Mouse (Mus musculus) kidney, adult 2 months (tissue): ENCODE measurements at regions not wholly inside any gene's neighbourhood (a gene's known extent, or its start where the extent isn't known, plus 50 kb on each side); places are given as distances from the start of the nearest gene placed in this dataset.

Experiments
- DNase-seq: peaks from one replicate; pipeline ENCODE4 v3.0.0; 2021
- H3K27ac ChIP-seq: fragments of 200-500 bp; 2 replicates; pipeline ENCODE4 v1.5.1; 2012; ENCODE audit warnings: low read depth, low read length, control low read depth, inconsistent platforms; ENCODE audit not compliant: insufficient read depth
- H3K27me3 ChIP-seq: fragments of 200-500 bp; replicated peaks from 2 replicates; pipeline ENCODE4 v1.6.1; 2012; ENCODE audit warnings: mild to moderate bottlenecking, moderate library complexity, low read length, inconsistent platforms; ENCODE audit not compliant: control insufficient read depth, insufficient read depth
- H3K36me3 ChIP-seq: fragments of 200-500 bp; 2 replicates; pipeline ENCODE4 v1.6.1; 2012; ENCODE audit warnings: mild to moderate bottlenecking, moderate library complexity, low read length, inconsistent platforms; ENCODE audit not compliant: control insufficient read depth, insufficient read depth
- H3K4me1 ChIP-seq: fragments of 200-500 bp; 2 replicates; pipeline ENCODE4 v1.6.1; 2011; ENCODE audit warnings: low read length; ENCODE audit not compliant: control insufficient read depth, insufficient read depth
- H3K4me3 ChIP-seq: fragments of 200-500 bp; 2 replicates; pipeline ENCODE4 v1.5.1; 2011; ENCODE audit warnings: mild to moderate bottlenecking, low read depth, low read length, control low read depth; ENCODE audit not compliant: insufficient read depth
- CTCF ChIP-seq: fragments of 200-500 bp; conservative IDR thresholded peaks from 2 replicates; pipeline ENCODE4 v1.5.1; 2011; ENCODE audit warnings: low read depth, mild to moderate bottlenecking, control low read depth, low read length, moderate library complexity, mixed read lengths; ENCODE audit not compliant: insufficient read depth, insufficient read length
- POLR2A ChIP-seq: fragments of 200-500 bp; IDR thresholded peaks from one replicate; pipeline ENCODE4 v1.6.1; 2011; ENCODE audit warnings: low read depth, low read length, control low read depth
- WGBS: fragments of 180-500 bp; shearing (Covaris S2); methylation state at CpG from one replicate; pipeline ENCODE4 v1.1.7; 2018; 5-methylcytosine and 5-hydroxymethylcytosine counted together

GRCm38 (mm10) chr14:86243662-86244061 is 897.4 kb downstream of the Diaph3 start:
- H3K36me3 ChIP-seq, result no peaks in the 10 kb centered on the region
- DNase-seq, result no peak
- H3K27ac ChIP-seq, result no peak overlapping the region
- H3K4me3 ChIP-seq, result no peak overlapping the region
- no peaks in the 10 kb centered on the region; the same call in 1 of the 2 replicates for H3K27me3 ChIP-seq
- TF ChIP-seq POLR2A, result no peak
- TF ChIP-seq CTCF, result no peak
- WGBS, result 97% methylated on average over 1 of the region's 1 CpGs
- H3K4me1 ChIP-seq, result peaks cover 4% of the 10 kb centered on the region; the same call in 1 of the 2 replicates

GRCm38 (mm10) chr14:86242836-86243235 is 898.2 kb downstream of the Diaph3 start:
- no peak for DNase-seq
- Histone ChIP-seq H3K27ac (no peak overlapping the region), H3K4me1 (peaks cover 4% of the 10 kb centered on the region; the same call in 1 of the 2 replicates), H3K36me3 (no peaks in the 10 kb centered on the region), H3K27me3 (no peaks in the 10 kb centered on the region; the same call in 1 of the 2 replicates), H3K4me3 (no peak overlapping the region)
- WGBS, result 68% methylated on average over 1 of the region's 1 CpGs
- no peak for TF ChIP-seq CTCF
- TF ChIP-seq POLR2A, result no peak

GRCm38 (mm10) chr14:86239090-86239489 is 901.9 kb downstream of the Diaph3 start:
- Histone ChIP-seq H3K4me3 (no peak overlapping the region), H3K27ac (no peak overlapping the region), H3K4me1 (peaks cover 4% of the 10 kb centered on the region; the same call in 1 of the 2 replicates), H3K27me3 (no peaks in the 10 kb centered on the region; the same call in 1 of the 2 replicates), H3K36me3 (no peaks in the 10 kb centered on the region)
- WGBS, result 44% methylated on average over 2 of the region's 2 CpGs
- TF ChIP-seq CTCF (no peak), POLR2A (no peak)
- peak; percentile 67 for DNase-seq

GRCm38 (mm10) chr14:86233305-86233704 is 907.7 kb downstream of the Diaph3 start:
- no peak for DNase-seq
- Histone ChIP-seq H3K27me3 (no peaks in the 10 kb centered on the region), H3K36me3 (no peaks in the 10 kb centered on the region), H3K4me3 (no peak overlapping the region), H3K27ac (no peak overlapping the region), H3K4me1 (no peaks in the 10 kb centered on the region)
- WGBS, result 64% methylated on average over 1 of the region's 1 CpGs
- no peak for TF ChIP-seq POLR2A
- TF ChIP-seq CTCF, result no peak

- 67% methylated on average over 1 of the region's 1 CpGs for WGBS
- no peak overlapping the region for H3K4me3 ChIP-seq
- no peaks in the 10 kb centered on the region for H3K27me3 ChIP-seq
- no peaks in the 10 kb centered on the region for H3K4me1 ChIP-seq
- TF ChIP-seq CTCF (no peak), POLR2A (no peak)
- no peaks in the 10 kb centered on the region for H3K36me3 ChIP-seq
- H3K27ac ChIP-seq, result no peak overlapping the region
- DNase-seq, result peak; percentile 65
Observed at GRCm38 (mm10) chr14:86230609-86231008, 910.4 kb downstream of the Diaph3 start.

GRCm38 (mm10) chr14:86229755-86230154 is 911.3 kb downstream of the Diaph3 start:
- no peaks in the 10 kb centered on the region for H3K36me3 ChIP-seq
- TF ChIP-seq POLR2A (no peak), CTCF (no peak)
- H3K4me1 ChIP-seq, result no peaks in the 10 kb centered on the region
- DNase-seq, result no peak
- H3K27ac ChIP-seq, result no peak overlapping the region
- WGBS, result 95% methylated on average over 2 of the region's 2 CpGs
- no peak overlapping the region for H3K4me3 ChIP-seq
- H3K27me3 ChIP-seq, result no peaks in the 10 kb centered on the region

GRCm38 (mm10) chr14:86215711-86216110 is 925.3 kb downstream of the Diaph3 start:
- no peaks in the 10 kb centered on the region for H3K36me3 ChIP-seq
- no peak for DNase-seq
- H3K27me3 ChIP-seq, result no peaks in the 10 kb centered on the region
- H3K4me1 ChIP-seq, result no peaks in the 10 kb centered on the region
- H3K27ac ChIP-seq, result no peak overlapping the region
- TF ChIP-seq POLR2A, result no peak
- no peak for TF ChIP-seq CTCF
- H3K4me3 ChIP-seq, result no peak overlapping the region
- 86% methylated on average over 9 of the region's 9 CpGs for WGBS

GRCm38 (mm10) chr14:86211654-86212053 is 929.4 kb downstream of the Diaph3 start:
- 94% methylated on average over 3 of the region's 3 CpGs for WGBS
- DNase-seq, result no peak
- no peak overlapping the region for H3K27ac ChIP-seq
- H3K4me3 ChIP-seq, result no peak overlapping the region
- TF ChIP-seq POLR2A, result no peak
- no peak for TF ChIP-seq CTCF
- H3K36me3 ChIP-seq, result no peaks in the 10 kb centered on the region
- H3K27me3 ChIP-seq, result no peaks in the 10 kb centered on the region
- no peaks in the 10 kb centered on the region for H3K4me1 ChIP-seq
